Mouse (Mus musculus) regulatory T cell (primary cell): Measurements from ENCODE around the gene Lpcat1.

Experiments used
- in situ Hi-C: fragments of 300-600 bp; cut with MboI, MseI; formaldehyde crosslinking; loops from one replicate; pipeline ENCODE4 v1.15.1; 2025; ENCODE audit warnings: high pct_unique_total_duplicates

The Lpcat1 gene

DNA sequence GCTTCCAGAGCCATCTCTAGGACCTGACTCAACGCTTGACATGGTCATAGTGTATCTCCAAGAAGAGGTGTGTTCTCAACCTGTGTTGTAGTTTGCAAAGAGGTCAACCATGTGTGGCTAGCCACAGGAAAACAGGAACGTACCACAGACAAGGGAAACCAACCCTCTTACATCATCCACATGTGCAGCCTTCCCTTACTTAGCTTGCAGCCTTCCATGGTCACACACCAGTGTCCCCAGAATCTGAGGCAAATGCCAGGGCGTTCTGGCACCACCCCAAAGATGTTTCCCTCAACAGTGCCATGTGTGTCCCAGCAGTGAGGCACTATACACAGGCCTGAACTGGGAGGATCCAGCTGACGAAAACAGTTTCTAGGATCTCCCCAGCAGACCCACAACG, 9.3 kb downstream of the Lpcat1 start:
- in situ Hi-C loops: no loop called here

DNA sequence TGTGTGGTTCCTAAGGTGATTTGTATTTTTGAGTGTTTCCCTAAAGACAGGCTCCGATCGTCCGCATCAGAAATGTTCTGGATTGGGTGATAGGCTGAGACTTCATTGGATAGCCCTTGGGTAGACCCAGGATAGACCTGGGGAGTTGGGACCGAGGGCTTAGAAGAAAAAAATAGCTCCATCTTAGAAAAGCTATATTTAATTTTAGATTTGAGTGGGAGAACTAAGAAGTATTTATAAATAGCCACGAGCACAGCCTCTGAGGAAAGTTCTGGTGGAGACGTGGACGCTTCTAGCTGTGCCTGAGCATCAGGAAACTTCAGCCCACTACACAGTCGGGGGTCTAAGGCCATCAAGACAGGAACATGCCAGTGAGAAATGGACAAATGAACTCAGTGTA, 9.8 kb downstream of the Lpcat1 start:
- in situ Hi-C loops: no loop called here

DNA sequence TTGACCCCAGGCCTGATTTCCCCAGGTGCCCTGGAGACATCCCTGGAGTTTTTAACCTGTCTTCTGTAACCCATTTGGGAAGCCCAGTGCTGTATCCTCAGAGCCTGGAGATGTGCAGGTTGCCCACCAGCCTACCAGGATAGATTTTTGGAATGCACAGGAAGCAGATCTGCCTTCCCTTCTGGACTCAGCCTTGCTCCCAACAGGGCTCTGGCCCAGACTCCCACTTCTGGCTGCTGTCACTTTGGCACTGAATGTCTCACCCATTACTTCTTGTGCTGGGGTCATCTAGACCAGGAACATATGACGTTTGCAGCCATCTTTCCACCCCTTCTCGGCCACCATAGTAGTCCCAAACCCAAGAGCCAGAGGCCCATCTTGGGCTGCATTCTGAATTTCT, 10.8 kb downstream of the Lpcat1 start:
- in situ Hi-C loops: no loop called here

DNA sequence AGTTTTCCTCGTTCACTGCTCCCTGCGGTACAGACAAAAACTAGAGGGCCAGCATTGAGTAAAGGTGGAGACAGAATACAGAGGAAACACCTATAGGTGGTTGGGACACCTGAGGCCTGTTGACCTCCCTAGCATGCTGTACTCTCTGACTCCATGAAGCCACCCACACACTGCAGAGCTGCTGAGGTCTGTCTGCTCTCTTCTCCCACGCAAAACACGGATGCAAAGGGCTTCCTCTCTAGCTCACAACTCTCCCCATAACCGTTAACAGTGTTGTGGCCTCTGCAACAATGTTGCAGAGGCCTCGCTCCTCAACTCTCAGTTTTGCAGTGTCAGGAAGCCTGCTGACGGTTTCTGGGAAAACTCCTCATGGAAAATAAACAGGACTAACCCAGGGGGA, 15.5 kb downstream of the Lpcat1 start:
- in situ Hi-C loops: no loop called here

DNA sequence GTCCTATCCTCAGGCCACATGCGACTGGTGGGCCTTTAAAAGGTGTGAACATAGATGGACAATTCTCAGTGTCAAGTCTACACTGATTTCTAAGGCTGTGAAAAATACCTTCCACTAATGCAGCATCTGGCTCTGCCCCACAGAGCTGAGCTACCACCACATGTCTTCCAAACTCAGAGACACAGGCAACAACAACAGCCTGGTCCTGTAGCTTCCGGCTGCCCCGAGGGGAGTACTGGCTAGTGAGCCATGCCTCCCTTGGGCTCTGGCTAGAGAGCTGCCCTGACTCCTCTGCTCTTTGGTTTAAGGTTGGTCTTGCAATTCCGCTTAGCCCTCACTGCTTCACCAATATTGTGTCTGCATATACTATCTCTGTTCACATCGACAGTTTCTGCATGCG, 16.3 kb downstream of the Lpcat1 start:
- in situ Hi-C loops: no loop called here

DNA sequence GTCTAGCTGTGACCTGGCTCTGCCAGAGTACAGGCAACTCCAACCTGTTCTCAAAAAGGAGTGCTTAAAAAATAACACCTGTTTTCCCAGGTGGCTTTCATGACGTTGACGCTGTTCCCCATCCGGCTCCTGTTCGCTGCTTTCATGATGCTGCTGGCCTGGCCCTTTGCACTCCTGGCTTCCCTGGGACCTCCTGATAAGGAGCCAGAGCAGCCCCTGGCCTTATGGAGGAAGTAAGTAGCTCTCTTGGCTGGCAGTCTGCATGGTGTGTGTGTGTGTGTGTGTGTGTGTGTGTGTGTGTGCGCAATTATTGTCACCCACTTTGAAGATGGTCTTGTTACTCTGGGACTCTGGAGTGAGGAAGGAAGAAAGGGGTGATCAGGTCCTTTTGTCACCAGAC, 17.2 kb downstream of the Lpcat1 start:
- in situ Hi-C loops: no loop called here

DNA sequence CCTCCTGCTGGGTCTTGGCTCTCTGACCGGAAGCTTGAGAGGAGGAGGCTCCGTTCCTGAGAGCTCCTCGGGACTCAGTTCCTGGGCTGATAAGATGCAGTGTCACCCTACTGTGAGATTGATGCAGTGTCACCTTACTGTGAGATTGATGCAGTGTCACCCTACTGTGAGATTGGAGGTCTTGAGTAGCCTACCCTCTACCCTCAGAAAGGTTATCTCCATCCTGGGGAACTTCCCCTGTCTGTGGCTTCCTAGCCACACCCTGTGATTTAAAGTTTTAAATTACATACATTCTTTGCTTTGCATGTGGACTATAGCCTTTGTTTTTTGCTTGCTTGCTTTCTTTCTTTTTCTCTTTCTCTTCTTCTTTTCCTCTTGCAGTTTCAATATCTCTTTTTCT, 21.1 kb downstream of the Lpcat1 start:
- in situ Hi-C loops: no loop called here

DNA sequence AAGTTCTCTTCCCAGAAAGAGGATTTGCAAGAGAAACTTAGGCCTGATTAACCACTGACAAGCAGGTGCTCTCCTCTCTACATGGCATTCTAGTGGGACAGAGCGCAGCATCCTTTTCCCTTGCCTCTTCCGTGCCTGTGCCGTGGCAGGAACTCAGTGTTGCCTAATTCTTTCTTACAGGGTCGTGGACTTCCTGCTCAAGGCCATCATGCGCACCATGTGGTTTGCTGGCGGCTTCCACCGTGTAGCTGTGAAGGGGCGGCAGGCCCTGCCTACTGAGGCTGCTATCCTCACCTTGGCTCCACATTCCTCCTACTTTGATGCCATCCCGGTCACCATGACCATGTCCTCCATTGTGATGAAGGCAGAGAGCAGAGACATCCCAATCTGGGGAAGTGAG, 21.7 kb downstream of the Lpcat1 start:
- in situ Hi-C loops: no loop called here

DNA sequence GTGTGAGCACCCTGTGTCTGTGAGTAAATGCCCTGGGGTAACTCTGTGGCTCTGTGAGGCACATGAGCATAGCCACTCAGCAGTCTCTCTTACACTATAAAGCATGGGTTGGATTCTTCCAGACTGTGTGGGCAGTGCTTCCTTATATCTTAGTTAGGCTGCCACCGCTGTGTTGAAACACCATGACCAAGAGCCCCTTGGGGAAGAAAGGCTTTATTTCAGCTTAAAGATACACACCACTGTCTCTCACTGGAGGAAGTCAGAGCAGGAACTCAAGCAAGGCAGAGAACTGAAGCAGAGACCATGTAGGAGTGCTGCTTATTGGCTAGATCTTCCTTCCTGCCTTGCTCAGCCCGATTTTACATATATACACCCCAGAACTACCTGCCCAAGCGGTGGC, 23.0 kb downstream of the Lpcat1 start:
- in situ Hi-C loops: no loop called here

DNA sequence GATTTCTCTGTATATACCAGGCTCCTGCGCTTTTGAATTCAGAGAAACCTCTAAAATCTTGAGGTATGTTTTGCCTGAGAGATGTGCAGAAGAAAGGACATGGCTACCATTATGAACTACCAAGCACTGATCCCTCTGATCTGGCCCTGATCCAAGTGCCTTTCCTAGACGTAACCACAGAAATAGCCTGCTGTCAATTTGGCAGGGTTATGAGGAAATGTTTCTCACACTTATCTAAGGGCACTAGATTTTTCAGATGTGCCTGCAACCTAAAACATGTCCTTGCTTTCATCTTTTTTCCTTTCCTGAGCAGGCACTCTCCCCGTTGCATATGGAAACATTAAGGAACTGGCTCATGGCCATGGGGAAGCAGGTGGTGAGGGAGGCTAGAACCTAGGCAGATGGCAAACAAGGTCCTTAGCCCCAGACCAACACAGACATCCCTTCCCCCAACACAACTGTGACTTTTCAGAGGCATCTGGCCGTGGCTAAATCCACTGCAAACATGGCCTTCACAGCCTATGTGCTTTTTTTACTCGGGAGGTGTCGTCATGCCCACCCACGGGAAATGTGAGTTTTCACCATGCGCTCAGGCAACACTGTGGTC, 23.7 kb downstream of the Lpcat1 start:
- in situ Hi-C loops: no loop called here

DNA sequence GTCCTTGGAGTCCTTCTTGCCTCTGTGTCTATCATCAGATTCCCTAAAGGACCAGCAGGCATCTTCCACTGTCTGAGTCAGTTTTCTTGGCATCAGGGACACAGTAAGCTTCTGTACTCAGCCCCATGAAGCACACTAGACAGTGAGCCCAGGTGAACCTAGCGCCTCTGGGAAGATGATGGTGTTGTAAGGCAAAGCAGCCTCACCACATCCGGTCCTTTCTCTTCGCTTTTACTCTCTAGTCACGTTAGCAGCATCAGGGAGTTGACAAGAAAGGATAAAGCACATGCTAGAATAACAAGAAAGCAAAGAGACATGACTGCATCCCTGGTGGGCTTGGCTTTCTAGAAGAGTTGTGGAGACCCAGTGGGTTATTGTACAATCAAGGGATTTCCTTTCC, 26.2 kb downstream of the Lpcat1 start:
- in situ Hi-C loops: no loop called here

DNA sequence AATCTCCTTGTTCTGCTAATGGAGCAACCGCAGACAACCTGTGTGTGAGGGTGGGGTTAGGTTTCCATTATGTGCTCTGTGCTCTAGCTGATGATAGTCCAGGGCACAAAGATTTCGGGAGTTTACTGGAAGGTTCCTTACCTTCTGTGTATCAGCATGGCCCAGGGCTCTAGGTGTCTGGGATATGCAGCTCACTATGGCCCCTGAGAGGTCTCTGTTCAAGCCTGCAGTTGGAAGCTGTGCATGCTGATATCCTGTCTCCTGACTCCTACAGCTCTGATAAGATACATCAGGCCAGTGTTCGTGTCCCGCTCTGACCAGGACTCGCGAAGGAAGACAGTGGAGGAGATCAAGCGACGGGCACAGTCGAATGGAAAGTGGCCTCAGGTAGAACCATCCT, 27.5 kb downstream of the Lpcat1 start:
- in situ Hi-C loops: no loop called here

DNA sequence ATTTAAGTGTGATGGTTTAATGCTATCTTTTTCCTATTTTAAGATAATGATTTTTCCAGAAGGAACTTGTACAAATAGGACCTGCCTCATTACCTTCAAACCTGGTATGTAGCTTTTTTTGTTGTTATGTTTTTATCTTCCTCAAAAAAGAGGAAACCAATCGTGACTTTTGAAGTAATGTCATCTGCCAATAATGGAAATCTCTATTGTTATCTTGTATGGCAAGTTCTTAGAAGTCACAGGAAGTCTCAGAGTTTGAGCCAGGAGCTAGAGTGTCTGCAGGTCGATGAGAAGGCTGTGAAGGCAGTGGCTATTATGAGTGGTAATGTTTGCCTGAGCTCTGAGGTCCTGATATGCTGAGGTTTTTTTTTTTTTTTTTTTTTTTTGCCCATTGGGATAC, 29.1 kb downstream of the Lpcat1 start:
- in situ Hi-C loops: no loop called here

DNA sequence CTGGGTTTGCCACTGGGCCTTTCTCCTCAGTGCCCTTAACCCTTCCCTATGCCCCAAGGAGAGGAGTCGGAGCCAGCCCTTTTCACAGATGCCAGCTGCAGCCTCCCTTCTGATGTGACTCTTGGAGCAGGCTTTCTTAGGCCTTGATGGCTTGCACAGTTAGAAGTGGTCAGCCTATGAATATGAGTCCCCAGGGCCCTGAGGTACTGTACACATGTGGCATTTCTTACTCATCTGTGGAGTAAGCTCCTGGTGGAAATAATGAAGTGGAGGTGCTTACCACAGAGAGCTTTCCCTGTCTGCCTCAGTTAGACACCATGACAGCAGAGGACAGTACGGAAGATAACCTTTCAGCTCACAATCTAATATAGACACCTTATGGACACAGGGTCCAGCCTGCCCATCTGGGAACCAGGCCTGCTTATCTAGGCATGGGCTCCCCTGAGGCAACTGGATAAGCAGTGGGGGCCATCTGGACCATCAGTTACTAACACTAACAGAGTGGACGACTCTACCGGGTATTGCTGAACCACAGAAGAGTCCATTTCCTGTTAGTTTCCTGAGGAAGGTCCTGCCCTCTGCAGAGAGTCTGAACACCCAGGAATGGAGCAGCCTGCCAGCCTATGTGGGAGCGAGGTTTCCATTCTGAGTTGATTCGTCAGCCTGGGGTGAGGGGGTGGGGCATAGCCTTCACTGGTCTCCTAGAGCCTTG, 33.1 kb downstream of the Lpcat1 start:
- in situ Hi-C loops: no loop called here

DNA sequence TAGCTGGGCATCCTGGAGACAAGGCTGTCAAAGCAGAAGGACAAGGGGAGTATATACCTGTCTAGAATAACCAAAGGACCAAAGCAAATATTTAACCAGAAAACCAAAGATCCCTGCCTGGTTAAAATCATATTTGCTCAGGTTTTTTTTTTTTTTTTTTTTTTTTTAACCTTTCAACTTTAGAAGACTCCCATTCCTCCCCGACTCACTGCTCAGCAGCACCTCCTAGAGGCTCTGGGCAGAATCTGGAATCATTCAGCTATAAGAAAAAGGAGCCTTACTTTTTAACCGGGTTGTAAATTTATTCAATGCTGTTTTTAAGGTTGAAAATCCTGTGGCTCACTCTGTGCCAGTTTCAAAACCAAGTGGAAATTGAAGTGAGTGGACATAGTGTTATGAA, 35.7 kb downstream of the Lpcat1 start:
- in situ Hi-C loops: no loop called here

DNA sequence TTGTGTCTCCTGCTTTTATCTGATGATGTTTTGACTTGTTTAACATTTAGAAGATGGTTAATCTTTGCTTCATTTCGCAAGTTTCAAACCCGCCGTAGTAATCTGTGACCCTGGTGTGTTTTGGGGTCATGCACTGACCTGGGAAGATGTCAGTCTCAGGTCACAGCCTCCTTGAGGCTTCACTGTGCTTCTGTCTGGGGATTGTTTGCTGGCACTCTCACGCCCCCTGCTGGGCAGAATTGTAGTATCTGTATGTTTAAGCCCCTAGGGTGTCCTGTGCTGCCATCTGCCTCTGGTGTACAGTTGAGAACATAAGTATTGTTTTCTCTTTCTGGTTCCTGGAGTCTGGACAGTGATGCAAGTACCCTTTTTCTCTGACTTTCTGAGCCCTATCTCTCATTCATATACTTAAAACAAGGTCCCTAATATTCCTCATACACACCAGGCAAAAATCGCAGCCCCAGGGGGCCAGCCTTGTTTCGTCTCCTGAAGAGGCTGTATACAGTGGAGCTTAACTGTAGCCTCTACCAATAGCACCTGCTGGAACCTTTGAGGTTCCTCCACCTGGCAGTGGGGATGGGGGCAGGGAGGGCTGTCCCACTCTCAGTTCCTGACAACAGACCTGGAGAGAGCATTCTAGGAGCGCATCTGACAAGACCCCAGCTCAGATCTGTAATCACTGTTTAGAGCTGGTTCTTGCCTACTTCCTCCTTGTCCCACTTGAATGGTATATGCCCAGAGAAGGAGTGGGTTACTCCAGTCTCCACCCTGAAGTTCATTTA, 38.9 kb downstream of the Lpcat1 start:
- in situ Hi-C loops: loop anchor here (5.0 kb wide), 1 partner anchor 74 kb away; no protein-coding TSS in a partner anchor

DNA sequence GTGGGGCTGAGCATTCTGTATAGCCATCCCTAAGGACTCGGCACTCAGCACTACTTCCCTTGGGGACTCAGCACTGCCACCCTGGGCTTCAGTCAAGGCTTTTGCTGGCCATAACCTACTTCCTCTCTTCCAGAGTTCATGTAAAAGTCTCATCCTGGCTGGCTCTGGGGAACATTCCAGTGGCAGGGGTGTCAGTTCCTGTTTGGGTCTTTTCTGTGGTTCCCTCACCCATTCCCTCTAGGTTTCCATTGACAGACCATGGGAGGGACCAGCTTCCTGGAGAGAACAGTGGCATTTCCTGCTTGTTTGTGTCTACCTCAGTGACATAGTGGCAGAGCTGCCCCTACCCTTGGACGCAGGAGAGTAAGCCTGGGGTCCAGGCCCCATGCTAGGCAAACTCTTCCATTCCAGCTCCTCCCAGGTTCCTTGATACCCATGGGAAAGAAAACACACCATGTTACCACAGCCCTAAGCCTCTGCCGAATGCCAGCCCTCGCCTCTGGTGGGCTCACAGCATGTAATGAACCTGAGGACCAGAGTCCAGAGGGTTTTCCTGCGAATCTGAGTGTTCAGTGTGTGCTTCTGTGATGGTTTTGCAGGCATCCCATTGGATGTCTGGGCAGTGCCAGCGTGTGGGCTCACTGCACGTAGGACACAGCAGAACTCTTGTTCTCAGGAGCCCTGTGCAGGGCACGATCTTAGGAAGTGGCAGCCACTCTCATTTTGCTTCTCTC, 42.0 kb downstream of the Lpcat1 start:
- in situ Hi-C loops: loop anchor here (5.0 kb wide), 1 partner anchor 77 kb away; no protein-coding TSS in a partner anchor

DNA sequence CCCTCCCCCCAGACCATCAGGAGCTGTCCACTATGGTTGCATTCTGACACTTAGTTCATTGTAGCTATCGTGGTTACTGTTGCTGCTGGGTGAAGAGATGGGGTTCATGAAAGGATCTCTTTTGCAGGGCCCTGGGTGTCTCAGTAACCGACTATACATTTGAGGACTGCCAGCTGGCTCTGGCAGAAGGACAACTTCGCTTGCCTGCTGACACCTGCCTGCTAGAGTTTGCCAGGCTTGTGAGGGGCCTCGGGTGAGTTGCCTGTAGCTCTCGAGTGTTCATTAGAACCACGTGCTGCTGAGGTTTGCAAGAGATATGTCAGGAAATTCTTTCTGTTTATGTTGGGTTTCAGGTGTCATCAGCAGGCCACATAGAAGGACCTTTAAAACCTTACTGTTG, 42.9 kb downstream of the Lpcat1 start:
- in situ Hi-C loops: loop anchor here (5.0 kb wide), 1 partner anchor 78 kb away; no protein-coding TSS in a partner anchor

DNA sequence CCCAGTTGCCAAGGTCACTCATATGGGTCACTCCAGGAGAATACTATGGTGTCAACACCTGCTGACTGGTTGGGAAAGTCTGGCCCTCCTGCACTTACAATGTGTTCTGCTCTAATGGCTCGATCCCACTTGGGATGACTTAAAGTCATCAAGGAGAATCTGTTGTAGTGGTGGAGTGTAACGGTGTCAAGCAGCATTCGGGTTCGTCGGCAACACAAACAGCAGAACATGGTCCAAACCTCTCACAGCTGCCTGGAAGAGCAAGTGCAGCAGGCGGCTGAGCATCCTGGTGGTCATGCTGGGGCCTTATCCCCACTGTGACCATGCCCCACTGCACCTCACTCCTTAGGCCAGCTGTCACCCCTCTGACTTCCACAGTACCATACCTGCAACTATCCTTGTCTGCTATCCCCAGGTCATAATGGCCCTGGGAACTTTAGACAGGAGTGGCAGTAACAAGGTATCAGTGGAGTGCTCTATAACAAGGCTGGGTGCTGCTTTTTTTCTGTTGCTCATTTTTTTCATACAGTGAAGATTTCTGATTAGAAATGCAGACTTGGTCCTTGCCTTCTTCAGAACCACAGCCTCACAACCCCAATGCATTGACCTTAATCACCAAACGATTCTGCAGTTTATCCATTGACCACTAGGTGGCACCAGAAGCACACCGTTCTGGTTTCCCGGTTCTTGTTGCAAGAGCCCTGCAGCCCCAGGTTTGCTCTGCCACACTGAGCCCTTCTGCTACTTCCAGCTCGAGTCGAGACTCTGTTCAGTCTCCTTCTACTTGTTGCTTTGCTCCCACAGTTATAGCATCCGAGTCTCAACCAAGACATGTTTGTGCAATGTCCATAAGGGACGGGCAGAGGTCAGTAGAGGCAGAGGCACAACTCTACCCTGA, 46.0 kb downstream of the Lpcat1 start:
- in situ Hi-C loops: no loop called here

DNA sequence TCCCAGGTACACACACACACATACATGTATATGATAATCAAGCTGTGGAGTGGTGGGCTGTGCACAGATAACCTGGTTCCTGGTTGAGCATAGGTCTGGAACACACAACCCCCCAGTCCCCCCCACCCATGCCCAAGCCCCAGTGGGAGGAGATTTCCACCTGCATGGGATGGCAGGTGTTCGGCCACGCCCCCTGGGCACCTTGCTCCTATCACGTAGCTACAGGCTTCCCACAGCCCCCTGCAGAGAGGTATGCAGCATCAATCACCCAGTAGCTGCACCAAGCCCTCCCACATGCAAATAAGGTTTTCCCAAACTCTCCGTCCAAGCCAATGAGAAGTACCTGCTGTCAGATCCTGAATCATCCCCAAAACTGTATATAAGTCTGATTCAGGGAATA, 49.9 kb downstream of the Lpcat1 start:
- in situ Hi-C loops: loop anchor here (5.0 kb wide), 1 partner anchor 175 kb away; no protein-coding TSS in a partner anchor

DNA sequence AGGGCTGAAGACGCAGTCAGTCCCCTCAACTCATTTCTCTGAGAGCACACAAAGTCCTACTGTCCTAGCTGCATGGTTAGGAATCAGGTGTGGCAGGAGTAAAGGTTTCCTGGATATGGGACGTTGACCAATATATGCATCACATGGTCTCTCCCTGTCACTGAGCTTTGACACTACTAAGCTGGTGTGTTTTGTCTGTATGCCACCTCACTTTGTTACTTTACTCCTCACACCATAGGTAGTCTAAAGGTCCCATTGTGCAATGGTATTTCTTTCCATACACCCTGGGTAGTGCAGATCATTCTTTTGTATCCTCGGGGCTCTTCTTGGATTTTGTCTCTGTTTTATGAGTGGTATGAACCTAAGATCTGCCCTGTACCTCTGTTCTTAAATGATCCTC, 66.7 kb downstream of the Lpcat1 start:
- in situ Hi-C loops: no loop called here
